ENCODE assay signal across 19 mouse cellular contexts in genomic region chr6:82050201-82050600, GRCm38 (mm10). TPM values are rescaled to one million over a fixed set of nuclear protein-coding genes. Genes with fewer than 3 reads are reported as not detected.
A peak's percentile ranks its signal among the peaks of the same experiment; 100 is the strongest.
DNase-seq lines count a peak whose midpoint lies in the region; ATAC-seq lines count a peak whose summit lies in the region.
"Had no signal": no experiment of that assay in that cellular context is flagged by ENCODE, and none has a peak within 500 bp of the region (broad histone marks: within the 10 kb centered on the region; RNA-seq: fewer than 3 reads in every experiment).

No protein-coding gene starts in this region.

- H3K4me3 ChIP-seq in intestine, embryonic 15.5 days (replicated peaks) = no peak overlapping the region
- H3K4me3 ChIP-seq: heart, embryonic 10.5 days; midbrain, embryonic 13.5 days; myocyte; neural tube, embryonic 15.5 days had no signal

- DNase-seq in frontal cortex, postnatal 14 days (ENCODE audit: low spot score in 2 of 2) = no peak
- peak; percentile 35 for DNase-seq in layer of hippocampus, adult 9-11 months
- DNase-seq in layer of hippocampus, adult 9-10 months (ENCODE audit: low spot score) = no peak
- peak; percentile 11 for DNase-seq in 3134 (ENCODE audit: extremely low read depth, insufficient read length, low spot score)
- DNase-seq in NIH3T3 (ENCODE audit: low read depth) = peak; percentile 20
- DNase-seq in heart, postnatal 14 days = no peak
- DNase-seq: gastrocnemius, postnatal 36 days; heart, postnatal 10 days; thymus, postnatal 4 days had no signal

- peaks cover 24% of the 10 kb centered on the region for H3K4me1 ChIP-seq in intestine, embryonic 15.5 days (replicated peaks)
- H3K4me1 ChIP-seq: midbrain, embryonic 13.5 days; neural tube, embryonic 15.5 days had no signal

- peak; percentile 56 for ATAC-seq in frontal cortex, adult (ENCODE audit: low TSS enrichment)
- ATAC-seq in intestine, embryonic 15.5 days = no peak
- ATAC-seq: hindbrain, embryonic 16.5 days; lung, postnatal 0 days; midbrain, embryonic 13.5 days had no signal

- no peaks in the 10 kb centered on the region for H3K27me3 ChIP-seq in intestine, embryonic 15.5 days (replicated peaks)
- H3K27me3 ChIP-seq: neural tube, embryonic 15.5 days had no signal

- no peak overlapping the region for H3K4me2 ChIP-seq in intestine, embryonic 15.5 days (replicated peaks)
- H3K4me2 ChIP-seq: midbrain, embryonic 13.5 days; neural tube, embryonic 15.5 days had no signal

- WGBS in intestine, embryonic 15.5 days = 83% methylated on average over 9 of the region's 9 CpGs

- no peaks in the 10 kb centered on the region for H3K9me3 ChIP-seq in intestine, embryonic 15.5 days
- H3K9me3 ChIP-seq: heart, embryonic 10.5 days; midbrain, embryonic 13.5 days; neural tube, embryonic 15.5 days had no signal

- no peak overlapping the region for H3K9ac ChIP-seq in intestine, embryonic 15.5 days
- H3K9ac ChIP-seq: liver, embryonic 14.5 days; midbrain, embryonic 13.5 days; neural tube, embryonic 15.5 days had no signal

- no peaks in the 10 kb centered on the region for H3K36me3 ChIP-seq in intestine, embryonic 15.5 days
- H3K36me3 ChIP-seq: heart, embryonic 10.5 days; midbrain, embryonic 13.5 days; neural tube, embryonic 15.5 days had no signal

- intact Hi-C loops in heart, postnatal 14 days (cut with DNase I) = no loop called here

- H3K27ac ChIP-seq in intestine, embryonic 15.5 days = no peak overlapping the region
- H3K27ac ChIP-seq: heart, embryonic 10.5 days; liver, embryonic 14.5 days; midbrain, embryonic 13.5 days; neural tube, embryonic 15.5 days had no signal

RNA-seq across cellular contexts. Expression of gene Eva1a, which starts 9.4 kb away (rescaled TPM):
- polyA plus RNA-seq in intestine, embryonic 15.5 days (2015; fragmentation: Nextera tagmentation; extraction: Ambion mirVana) = 16.8 and 19.6 TPM in 2 replicates
- 1 to 10 TPM; 3.7 to 5.2 TPM for total RNA-seq in heart, postnatal 14 days (2021)
- total RNA-seq: megakaryocyte progenitor cell, adult 5-6 weeks had no signal

Comparison
In these comparisons a context has a peak if more than half of its experiments do, and no peak if none do; other contexts are left out.
1. DNase-seq: peak in layer of hippocampus, adult 9-11 months (single experiment), 3134 (single experiment) and NIH3T3 (single experiment); none in frontal cortex, postnatal 14 days (0 of 2), layer of hippocampus, adult 9-10 months (single experiment) and heart, postnatal 14 days (0 of 2).